Mouse (Mus musculus): ENCODE measurements around the gene Sod1.
"Not testable (repeated sequence)": the region's sequence is repeated elsewhere in the genome, so short reads cannot be mapped to it uniquely, and the experiment has no call there.

The Sod1 gene

GRCm38 (mm10) chr16:90211767-90212166 lies 8.8 kb upstream of the Sod1 start:
- DNase-seq (ENCODE audit: low read depth, low spot score): no peak

- no peak for DNase-seq (ENCODE audit: low read depth, low spot score)
These were observed 6.8 kb upstream of the Sod1 start for GRCm38 (mm10) chr16:90213477-90214339.

- DNase-seq (ENCODE audit: low read depth, low spot score): no peak
These were observed 5.6 kb upstream of the Sod1 start for GRCm38 (mm10) chr16:90214731-90215565.

- not testable (repeated sequence) for DNase-seq (ENCODE audit: low read depth, low spot score)
These were observed 4.7 kb upstream of the Sod1 start for GRCm38 (mm10) chr16:90215879-90216278.

GRCm38 (mm10) chr16:90216414-90216813 lies 4.1 kb upstream of the Sod1 start:
- no peak for DNase-seq (ENCODE audit: low read depth, low spot score)

- DNase-seq (ENCODE audit: low read depth, low spot score): no peak
These were observed 3.2 kb upstream of the Sod1 start for GRCm38 (mm10) chr16:90217356-90217755.

GRCm38 (mm10) chr16:90217926-90218325 lies 2.6 kb upstream of the Sod1 start:
- DNase-seq (ENCODE audit: low read depth, low spot score): no peak

- DNase-seq (ENCODE audit: low read depth, low spot score): not testable (repeated sequence)
These were observed 1.1 kb upstream of the Sod1 start for GRCm38 (mm10) chr16:90219445-90219844.

- DNase-seq (ENCODE audit: low read depth, low spot score): no peak
These were observed 408 bp downstream of the Sod1 start for GRCm38 (mm10) chr16:90220892-90221431.

- DNase-seq (ENCODE audit: low read depth, low spot score): no peak
These were observed 1.0 kb downstream of the Sod1 start for GRCm38 (mm10) chr16:90221441-90222070.

GRCm38 (mm10) chr16:90229897-90230296 lies 9.3 kb downstream of the Sod1 start:
- no peak for DNase-seq (ENCODE audit: low read depth, low spot score)

- no peak for DNase-seq (ENCODE audit: low read depth, low spot score)
These were observed 10.7 kb downstream of the Sod1 start for GRCm38 (mm10) chr16:90231302-90231701.

GRCm38 (mm10) chr16:90233702-90234101 lies 13.1 kb downstream of the Sod1 start:
- DNase-seq (ENCODE audit: low read depth, low spot score): no peak

- no peak for DNase-seq (ENCODE audit: low read depth, low spot score)
These were observed 14.1 kb downstream of the Sod1 start for GRCm38 (mm10) chr16:90234617-90235016.

- no peak for DNase-seq (ENCODE audit: low read depth, low spot score)
These were observed 14.6 kb downstream of the Sod1 start for GRCm38 (mm10) chr16:90235188-90235587.

GRCm38 (mm10) chr16:90239128-90239746 lies 18.7 kb downstream of the Sod1 start:
- no peak for DNase-seq (ENCODE audit: low read depth, low spot score)

GRCm38 (mm10) chr16:90241875-90242274 lies 21.3 kb downstream of the Sod1 start:
- no peak for DNase-seq (ENCODE audit: low read depth, low spot score)

- no peak for DNase-seq (ENCODE audit: low read depth, low spot score)
These were observed 22.1 kb downstream of the Sod1 start for GRCm38 (mm10) chr16:90242426-90243304.

- DNase-seq (ENCODE audit: low read depth, low spot score): no peak
These were observed 29.5 kb downstream of the Sod1 start for GRCm38 (mm10) chr16:90250099-90250498.

GRCm38 (mm10) chr16:90251256-90251655 lies 30.7 kb downstream of the Sod1 start:
- not testable (repeated sequence) for DNase-seq (ENCODE audit: low read depth, low spot score)

Data from embryo, embryonic 11.5 days (tissue).